Mouse (Mus musculus): ENCODE results near the gene Mgst1. TPM values are rescaled to one million over a fixed set of nuclear protein-coding genes. Genes with fewer than 3 reads are reported as not detected.

The Mgst1 gene
- polyA plus RNA-seq, 1 experiment from 2014 or later, result 64.2 TPM

- DNase-seq (ENCODE audit: low spot score) (no peak), ATAC-seq (ENCODE audit: low FRiP score) (no peak)
- Histone ChIP-seq H3K4me3 (ENCODE audit: low read depth, low read length) (no peak overlapping the region), H3K27me3 (ENCODE audit: control insufficient read depth, insufficient read depth, low read length) (no peaks in the 10 kb centered on the region), H3K9ac (ENCODE audit: low read depth, low read length) (no peak overlapping the region), H3K4me1 (replicated peaks; ENCODE audit: control insufficient read depth, insufficient read depth, low read length) (no peaks in the 10 kb centered on the region), H3K9me3 (ENCODE audit: control insufficient read depth, low read length) (no peaks in the 10 kb centered on the region), H3K27ac (ENCODE audit: low read depth, low read length) (no peak overlapping the region), H3K36me3 (ENCODE audit: control insufficient read depth, insufficient read depth, low read length) (no peaks in the 10 kb centered on the region), H3K4me2 (replicated peaks; ENCODE audit: low read depth, low read length) (no peak overlapping the region)
- WGBS, result 85% methylated on average over 3 of the region's 3 CpGs
These were observed 9.6 kb upstream of the Mgst1 start for GRCm38 (mm10) chr6:138130541-138130940.

GRCm38 (mm10) chr6:138140336-138140735 is 220 bp downstream of the Mgst1 start:
- no peak overlapping the region for H3K27ac ChIP-seq (ENCODE audit: low read depth, low read length)
- no peaks in the 10 kb centered on the region for H3K36me3 ChIP-seq (ENCODE audit: control insufficient read depth, insufficient read depth, low read length)

GRCm38 (mm10) chr6:138141111-138141592 is 1.0 kb downstream of the Mgst1 start:
- ATAC-seq (ENCODE audit: low FRiP score), result peak; percentile 36; the same call in 1 of the 2 replicates

More at GRCm38 (mm10) chr6:138140336-138140735, 220 bp downstream of the Mgst1 start:
- Histone ChIP-seq H3K4me1 (replicated peaks; ENCODE audit: control insufficient read depth, insufficient read depth, low read length) (0 out of 2 replicates have a peak, but pooled peaks cover 2% of the 10 kb centered on the region), H3K4me3 (ENCODE audit: low read depth, low read length) (peak overlapping the region; percentile 42), H3K9me3 (ENCODE audit: control insufficient read depth, low read length) (no peaks in the 10 kb centered on the region), H3K4me2 (replicated peaks; ENCODE audit: low read depth, low read length) (peak overlapping the region; percentile 54), H3K27me3 (ENCODE audit: control insufficient read depth, insufficient read depth, low read length) (no peaks in the 10 kb centered on the region), H3K9ac (ENCODE audit: low read depth, low read length) (peak overlapping the region; percentile 62)
- ATAC-seq (ENCODE audit: low FRiP score) (peak; percentile 91), DNase-seq (ENCODE audit: low spot score) (peak; percentile 77)
- WGBS, result 1% methylated on average over 15 of the region's 16 CpGs

GRCm38 (mm10) chr6:138142604-138143003 is 2.5 kb downstream of the Mgst1 start:
- Histone ChIP-seq H3K9ac (ENCODE audit: low read depth, low read length) (no peak overlapping the region), H3K4me1 (replicated peaks; ENCODE audit: control insufficient read depth, insufficient read depth, low read length) (0 out of 2 replicates have a peak, but pooled peaks cover 2% of the 10 kb centered on the region), H3K4me3 (ENCODE audit: low read depth, low read length) (no peak overlapping the region), H3K36me3 (ENCODE audit: control insufficient read depth, insufficient read depth, low read length) (no peaks in the 10 kb centered on the region), H3K27ac (ENCODE audit: low read depth, low read length) (no peak overlapping the region), H3K4me2 (replicated peaks; ENCODE audit: low read depth, low read length) (no peak overlapping the region), H3K27me3 (ENCODE audit: control insufficient read depth, insufficient read depth, low read length) (no peaks in the 10 kb centered on the region), H3K9me3 (ENCODE audit: control insufficient read depth, low read length) (no peaks in the 10 kb centered on the region)
- WGBS, result 93% methylated on average over 7 of the region's 7 CpGs
- ATAC-seq (ENCODE audit: low FRiP score), result no peak
- no peak for DNase-seq (ENCODE audit: low spot score)

More at GRCm38 (mm10) chr6:138141111-138141592, 1.0 kb downstream of the Mgst1 start:
- H3K9ac ChIP-seq (ENCODE audit: low read depth, low read length), result no peak overlapping the region
- H3K36me3 ChIP-seq (ENCODE audit: control insufficient read depth, insufficient read depth, low read length), result no peaks in the 10 kb centered on the region
- H3K27ac ChIP-seq (ENCODE audit: low read depth, low read length), result no peak overlapping the region
- peak overlapping the region; percentile 42; the same call in 1 of the 2 replicates for H3K4me3 ChIP-seq (ENCODE audit: low read depth, low read length)
- WGBS, result 72% methylated on average over 4 of the region's 4 CpGs
- H3K4me1 ChIP-seq (replicated peaks; ENCODE audit: control insufficient read depth, insufficient read depth, low read length), result 0 out of 2 replicates have a peak, but pooled peaks cover 2% of the 10 kb centered on the region
- H3K9me3 ChIP-seq (ENCODE audit: control insufficient read depth, low read length), result no peaks in the 10 kb centered on the region
- no peak for DNase-seq (ENCODE audit: low spot score)
- peak overlapping the region; percentile 54 for H3K4me2 ChIP-seq (replicated peaks; ENCODE audit: low read depth, low read length)
- H3K27me3 ChIP-seq (ENCODE audit: control insufficient read depth, insufficient read depth, low read length), result no peaks in the 10 kb centered on the region

GRCm38 (mm10) chr6:138143450-138143849 is 3.3 kb downstream of the Mgst1 start:
- Histone ChIP-seq H3K4me2 (replicated peaks; ENCODE audit: low read depth, low read length) (no peak overlapping the region), H3K4me1 (replicated peaks; ENCODE audit: control insufficient read depth, insufficient read depth, low read length) (0 out of 2 replicates have a peak, but pooled peaks cover 2% of the 10 kb centered on the region), H3K27me3 (ENCODE audit: control insufficient read depth, insufficient read depth, low read length) (no peaks in the 10 kb centered on the region), H3K36me3 (ENCODE audit: control insufficient read depth, insufficient read depth, low read length) (no peaks in the 10 kb centered on the region), H3K9ac (ENCODE audit: low read depth, low read length) (no peak overlapping the region), H3K9me3 (ENCODE audit: control insufficient read depth, low read length) (no peaks in the 10 kb centered on the region), H3K27ac (ENCODE audit: low read depth, low read length) (no peak overlapping the region), H3K4me3 (ENCODE audit: low read depth, low read length) (no peak overlapping the region)
- DNase-seq (ENCODE audit: low spot score) (no peak), ATAC-seq (ENCODE audit: low FRiP score) (no peak)
- 76% methylated on average over 3 of the region's 3 CpGs for WGBS

GRCm38 (mm10) chr6:138153111-138153510 is 13.0 kb downstream of the Mgst1 start:
- Histone ChIP-seq H3K27me3 (ENCODE audit: control insufficient read depth, insufficient read depth, low read length) (no peaks in the 10 kb centered on the region), H3K4me2 (replicated peaks; ENCODE audit: low read depth, low read length) (no peak overlapping the region), H3K27ac (ENCODE audit: low read depth, low read length) (no peak overlapping the region), H3K9ac (ENCODE audit: low read depth, low read length) (no peak overlapping the region), H3K9me3 (ENCODE audit: control insufficient read depth, low read length) (no peaks in the 10 kb centered on the region), H3K4me3 (ENCODE audit: low read depth, low read length) (no peak overlapping the region), H3K36me3 (ENCODE audit: control insufficient read depth, insufficient read depth, low read length) (no peaks in the 10 kb centered on the region), H3K4me1 (replicated peaks; ENCODE audit: control insufficient read depth, insufficient read depth, low read length) (no peaks in the 10 kb centered on the region)
- ATAC-seq (ENCODE audit: low FRiP score) (peak; percentile 60; the same call in 1 of the 2 replicates), DNase-seq (ENCODE audit: low spot score) (peak; percentile 87)
- WGBS, result 29% methylated on average over 5 of the region's 5 CpGs

GRCm38 (mm10) chr6:138163920-138164319 is 23.8 kb downstream of the Mgst1 start:
- DNase-seq (ENCODE audit: low spot score) (peak; percentile 63), ATAC-seq (ENCODE audit: low FRiP score) (no peak)
- WGBS, result 85% methylated on average over 7 of the region's 7 CpGs
- Histone ChIP-seq H3K36me3 (ENCODE audit: control insufficient read depth, insufficient read depth, low read length) (no peaks in the 10 kb centered on the region), H3K27ac (ENCODE audit: low read depth, low read length) (no peak overlapping the region), H3K27me3 (ENCODE audit: control insufficient read depth, insufficient read depth, low read length) (no peaks in the 10 kb centered on the region), H3K9ac (ENCODE audit: low read depth, low read length) (no peak overlapping the region), H3K4me3 (ENCODE audit: low read depth, low read length) (no peak overlapping the region), H3K4me2 (replicated peaks; ENCODE audit: low read depth, low read length) (no peak overlapping the region), H3K4me1 (replicated peaks; ENCODE audit: control insufficient read depth, insufficient read depth, low read length) (no peaks in the 10 kb centered on the region), H3K9me3 (ENCODE audit: control insufficient read depth, low read length) (no peaks in the 10 kb centered on the region)

- DNase-seq (ENCODE audit: low spot score) (peak; percentile 38), ATAC-seq (ENCODE audit: low FRiP score) (peak; percentile 67)
- WGBS, result 68% methylated on average over 15 of the region's 15 CpGs
- Histone ChIP-seq H3K36me3 (ENCODE audit: control insufficient read depth, insufficient read depth, low read length) (no peaks in the 10 kb centered on the region), H3K9me3 (ENCODE audit: control insufficient read depth, low read length) (no peaks in the 10 kb centered on the region), H3K9ac (ENCODE audit: low read depth, low read length) (no peak overlapping the region), H3K4me2 (replicated peaks; ENCODE audit: low read depth, low read length) (no peak overlapping the region), H3K27ac (ENCODE audit: low read depth, low read length) (no peak overlapping the region), H3K4me1 (replicated peaks; ENCODE audit: control insufficient read depth, insufficient read depth, low read length) (no peaks in the 10 kb centered on the region), H3K27me3 (ENCODE audit: control insufficient read depth, insufficient read depth, low read length) (no peaks in the 10 kb centered on the region), H3K4me3 (ENCODE audit: low read depth, low read length) (no peak overlapping the region)
These were observed 31.5 kb downstream of the Mgst1 start for GRCm38 (mm10) chr6:138171480-138172224.
